Mouse (Mus musculus): ENCODE data around the gene Kif4.

DNA sequence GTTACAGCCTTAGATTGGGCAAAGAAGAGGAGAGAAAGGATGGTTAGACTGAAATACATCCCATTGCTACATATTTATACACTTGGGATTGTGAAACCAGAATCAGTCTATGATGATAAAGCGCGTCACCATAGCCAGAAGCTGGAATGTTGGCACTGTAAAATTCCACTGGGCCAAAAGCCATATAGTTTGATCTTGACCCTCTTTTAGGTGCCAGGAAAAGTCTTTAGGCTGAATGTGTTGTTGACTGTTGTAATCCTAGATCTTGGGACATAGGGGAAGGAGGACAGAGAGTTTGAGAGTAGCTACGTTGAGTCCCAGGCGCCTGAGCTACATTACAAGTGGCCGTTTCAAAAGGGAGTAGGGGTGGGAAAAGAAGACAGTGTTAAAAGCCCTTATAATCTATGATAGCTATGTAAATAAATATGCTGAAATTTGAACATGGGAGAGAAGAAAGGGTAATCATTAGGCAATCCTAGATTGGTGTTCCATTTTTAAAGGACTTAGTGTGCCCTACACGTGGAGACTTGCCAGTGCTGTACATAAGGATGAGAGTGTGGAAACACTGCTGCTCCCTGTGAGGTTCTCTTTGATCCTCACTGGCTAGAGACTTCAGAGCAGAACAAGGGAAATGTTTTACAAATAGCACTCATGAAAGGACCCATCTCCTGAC, 62.0 kb downstream of the Kif4 start:
- TF ChIP-seq CTCF (IDR thresholded peaks at IDR 0.05; ENCODE audit: low read depth, low read length) = no peak
- TF ChIP-seq POLR2A (IDR thresholded peaks at IDR 0.05; ENCODE audit: borderline replicate concordance, low read depth, low read length) = no peak
